Mouse (Mus musculus): ENCODE measurements around the gene Tjp1.

DNA sequence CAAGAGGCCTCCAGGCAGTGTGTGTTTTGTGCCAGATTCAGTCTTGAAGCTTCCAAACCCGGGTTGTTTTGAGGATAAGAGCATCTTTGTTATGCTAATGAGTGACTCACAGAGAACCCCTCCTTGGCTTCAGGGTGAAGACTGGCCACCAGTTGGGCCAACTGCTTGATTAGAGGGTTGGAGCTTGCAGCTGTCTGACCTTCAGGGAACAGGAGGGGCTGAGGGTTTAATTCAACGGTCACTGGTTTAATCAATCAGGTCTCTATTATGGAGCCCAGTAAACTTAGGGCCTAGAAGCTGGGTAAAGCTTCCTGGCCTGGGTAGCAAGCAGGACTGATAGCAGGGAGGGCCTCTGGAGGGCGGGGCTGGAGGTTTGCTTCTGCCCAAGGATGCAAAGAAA lies 73.3 kb downstream of the Tjp1 start:
- TF ChIP-seq CTCF (IDR thresholded peaks at IDR 0.05; ENCODE audit: low read depth) (no peak), EP300 (IDR thresholded peaks at IDR 0.05; ENCODE audit: low read depth) (no peak)
